Mouse (Mus musculus) c-Kit-positive CD71-positive TER-119-positive erythroid progenitor cells, embryonic 14.5 days (primary cell): ENCODE results near the gene Hoxa11.

Experiments
- DNase-seq: peaks from one replicate; pipeline ENCODE4 v3.0.0-alpha.2; 2013; ENCODE audit warnings: low spot score

Hoxa11 gene

DNA sequence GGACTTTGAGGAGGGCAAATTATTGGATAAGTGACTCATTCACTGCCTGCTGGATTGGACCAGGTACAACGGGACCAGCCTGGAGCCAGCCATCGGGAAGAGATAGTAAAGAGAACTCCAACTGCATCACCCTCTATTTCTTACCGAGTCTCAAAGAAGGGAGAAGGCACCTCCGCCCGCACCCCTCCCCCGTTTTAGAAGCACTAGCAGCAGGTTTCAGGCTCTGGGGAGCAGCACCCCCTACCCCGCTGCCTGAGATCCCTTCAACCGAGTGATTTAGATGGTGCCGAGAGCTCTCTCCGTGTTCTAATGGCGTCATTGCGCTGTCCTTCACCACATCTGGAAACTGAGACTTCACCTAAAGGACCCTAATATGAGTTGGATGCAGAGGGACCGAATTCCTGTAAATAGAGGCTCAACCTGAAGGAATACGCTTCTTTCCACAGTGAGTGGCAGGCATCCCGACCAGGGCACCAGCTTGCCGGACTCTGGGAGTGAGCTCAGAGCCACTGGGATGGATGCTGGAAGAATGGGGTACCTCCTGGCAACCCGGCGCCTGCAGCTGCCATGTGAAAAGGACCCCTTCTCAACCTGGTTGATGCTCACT lies 19.8 kb upstream of the Hoxa11 start:
- no peak for DNase-seq

DNA sequence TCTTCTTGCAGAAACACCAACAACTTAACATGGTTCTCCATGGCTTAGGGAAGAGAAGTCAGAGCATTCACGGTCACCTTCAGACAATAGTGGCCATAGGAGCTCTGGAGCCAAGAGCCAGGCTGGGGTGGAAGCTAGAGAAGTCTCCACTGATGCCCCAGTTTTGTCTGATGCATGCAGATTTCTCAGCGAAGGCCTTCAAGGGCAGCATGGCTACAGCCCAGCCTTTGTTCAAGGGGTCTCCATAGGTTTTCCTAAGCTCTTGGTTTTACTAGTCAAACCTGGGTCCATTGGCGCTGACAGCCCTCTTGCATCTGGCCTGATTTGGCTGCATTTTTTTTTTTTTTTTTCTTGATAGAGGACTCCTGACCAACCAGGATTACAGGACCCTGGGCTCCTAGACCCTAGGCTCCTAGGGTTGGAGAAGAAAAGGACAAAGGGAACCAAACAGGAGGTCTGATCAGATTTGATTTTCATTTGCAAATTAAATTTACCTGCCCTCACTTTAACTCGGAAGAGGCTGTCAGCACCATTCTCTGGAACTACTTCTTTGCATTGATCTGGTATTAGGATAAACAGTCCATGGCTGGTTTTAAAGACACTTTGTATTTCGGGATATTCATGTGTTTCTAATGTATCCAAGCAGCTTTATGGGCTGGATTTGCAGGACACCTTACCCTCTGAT lies 18.6 kb upstream of the Hoxa11 start:
- DNase-seq, result no peak

DNA sequence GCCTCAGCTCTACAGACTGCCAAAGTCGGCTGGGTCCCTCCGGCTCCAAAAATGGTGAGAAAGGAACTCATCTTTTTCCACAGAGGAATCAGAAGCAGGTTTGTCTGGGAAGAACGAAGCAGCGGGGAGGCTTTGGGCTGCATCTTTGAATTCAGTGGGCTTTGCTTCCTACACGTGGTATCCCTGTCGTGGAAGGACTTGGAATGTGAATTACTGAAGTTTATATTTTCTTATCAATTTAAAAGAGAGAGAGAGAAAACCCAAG lies 17.6 kb upstream of the Hoxa11 start:
- no peak for DNase-seq

GRCm38 (mm10) chr6:52262463-52263320 lies 17.1 kb upstream of the Hoxa11 start:
- DNase-seq, result no peak

- no peak for DNase-seq
Observed at GRCm38 (mm10) chr6:52261751-52262462, 16.3 kb upstream of the Hoxa11 start.

DNA sequence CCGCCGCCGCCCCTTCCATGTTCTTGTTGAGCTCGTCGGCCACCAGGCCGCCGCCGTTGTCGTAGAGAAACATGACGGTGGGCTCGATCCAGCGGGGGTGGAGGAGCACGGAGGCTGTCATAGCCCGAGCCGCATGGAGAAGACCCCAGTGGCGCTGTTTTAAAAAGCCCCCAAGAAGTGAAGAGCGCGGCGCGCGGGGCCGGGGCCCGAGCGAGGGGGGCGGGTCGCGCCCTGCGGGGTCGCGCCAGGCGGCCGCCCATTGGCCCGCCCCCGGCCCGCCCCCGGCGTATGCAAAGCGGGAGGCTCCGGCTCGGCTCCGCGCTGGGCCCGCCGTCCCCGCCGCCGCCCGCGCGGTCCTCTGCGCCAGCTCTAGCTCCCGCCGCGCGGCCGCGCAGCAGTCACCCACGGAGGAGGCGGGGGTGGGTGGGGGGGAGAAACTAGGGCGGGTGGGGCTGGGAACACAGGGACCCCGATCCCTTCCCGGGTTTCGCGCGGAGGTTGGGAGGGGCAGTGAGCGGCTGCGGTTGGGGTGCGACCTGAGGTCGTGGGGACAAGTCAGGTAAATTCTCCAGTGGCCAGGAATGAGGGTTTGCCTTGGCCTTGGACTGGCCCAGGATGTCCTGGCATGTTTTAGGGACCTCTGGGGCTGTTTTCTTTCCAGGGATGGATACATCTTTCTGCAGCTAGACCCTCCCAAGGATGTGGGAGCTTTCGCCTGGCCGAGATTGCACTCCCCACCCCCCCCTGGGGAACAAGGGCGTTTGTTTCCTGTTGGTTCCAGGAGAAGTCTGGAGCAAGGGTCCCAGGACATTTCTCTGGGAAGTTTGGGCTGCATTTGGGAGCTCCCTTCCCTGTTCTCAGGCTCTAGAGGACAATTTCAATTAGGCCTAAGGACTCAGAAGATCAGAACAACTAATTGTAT lies 15.3 kb upstream of the Hoxa11 start, which contains the start of gene Hoxa13:
Gene Hoxa13, minus strand, starts transcription at position 227 of the 922 bp plus-strand sequence.
- no peak for DNase-seq

- DNase-seq, result no peak
Observed at GRCm38 (mm10) chr6:52259811-52260261, 14.2 kb upstream of the Hoxa11 start.

DNA sequence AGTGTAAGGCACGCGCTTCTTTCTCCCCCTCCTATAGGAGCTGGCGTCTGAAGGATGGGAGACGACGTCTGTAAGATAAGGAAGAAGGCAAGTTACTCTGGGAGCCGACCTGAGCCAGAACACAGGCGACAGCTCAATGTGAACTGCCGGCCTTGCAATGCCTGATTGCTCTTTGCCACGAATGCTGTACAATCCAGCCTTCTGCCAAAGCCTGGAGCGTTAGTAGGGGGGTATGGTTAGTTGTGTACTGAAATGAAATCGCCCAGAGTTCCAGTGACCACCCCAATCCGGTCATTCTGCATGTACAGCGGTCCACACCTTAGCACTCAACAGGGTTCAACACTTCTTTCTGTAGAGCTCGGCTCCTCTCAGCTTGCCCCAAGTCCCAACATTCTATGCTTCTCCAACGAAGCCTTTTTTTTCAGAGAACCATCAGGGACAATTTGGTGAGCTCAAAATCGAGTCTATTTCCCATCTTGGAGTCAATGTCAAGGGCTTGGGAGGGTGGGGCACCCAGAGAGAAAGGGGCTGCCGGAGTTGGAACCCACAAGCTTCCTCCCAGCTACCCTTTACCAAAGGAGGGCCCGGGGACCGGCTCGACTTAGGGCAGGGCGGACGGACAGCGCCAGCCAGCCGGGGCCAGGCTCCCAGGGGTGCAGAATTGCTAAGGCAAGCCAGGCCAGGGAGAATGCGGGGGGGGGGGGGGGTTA lies 13.6 kb upstream of the Hoxa11 start:
- DNase-seq, result no peak

- peak; percentile 38 for DNase-seq
Observed at GRCm38 (mm10) chr6:52256956-52257355, 11.3 kb upstream of the Hoxa11 start.

DNA sequence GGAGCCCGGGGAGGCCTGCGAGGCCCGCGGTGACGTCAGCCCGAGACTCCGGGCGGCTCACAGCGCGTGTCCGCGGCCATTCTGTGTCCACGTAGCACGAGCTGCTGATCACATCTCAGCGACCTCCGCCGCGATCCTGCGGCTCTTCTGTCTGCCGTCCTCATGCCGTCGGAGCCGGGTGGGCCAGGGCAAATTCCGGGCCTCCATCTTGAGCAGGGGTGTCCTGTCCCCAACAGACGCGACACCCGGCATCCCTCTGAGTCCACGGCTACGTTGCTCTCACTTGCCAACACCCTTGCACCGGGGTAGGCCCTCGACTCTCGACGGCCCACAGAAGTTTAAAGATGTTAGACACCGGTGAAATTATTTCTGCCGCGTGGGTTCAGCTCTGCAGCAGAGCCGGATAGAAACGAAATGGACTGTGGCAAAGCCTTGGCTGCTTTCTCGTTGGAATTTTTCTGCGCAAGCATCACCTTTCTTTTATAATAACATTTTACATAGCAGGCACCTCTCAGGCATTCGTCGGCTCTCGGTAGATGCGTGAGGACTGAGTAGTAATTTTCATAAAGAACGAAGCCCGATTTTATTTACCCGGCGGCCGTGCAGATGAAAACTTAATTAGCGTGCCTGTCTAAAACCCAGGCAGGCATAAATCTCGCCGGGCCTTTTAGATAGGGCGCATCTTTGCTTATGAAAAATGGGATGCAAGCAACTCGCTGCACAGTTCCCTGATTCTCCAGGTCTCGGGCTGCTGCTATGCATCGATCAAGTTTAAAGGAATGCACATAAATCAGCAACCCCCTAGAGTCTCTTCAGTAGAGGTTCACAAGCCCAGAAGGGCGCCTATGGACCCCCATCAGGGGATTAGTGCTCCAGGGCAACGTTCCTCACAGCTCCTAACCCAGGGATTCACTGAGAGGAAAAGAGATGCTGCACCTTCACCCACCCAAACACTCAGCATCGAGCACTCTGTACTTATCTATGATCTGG lies 8.2 kb upstream of the Hoxa11 start:
- DNase-seq, result no peak

GRCm38 (mm10) chr6:52252775-52253376 lies 7.3 kb upstream of the Hoxa11 start:
- DNase-seq, result no peak

DNA sequence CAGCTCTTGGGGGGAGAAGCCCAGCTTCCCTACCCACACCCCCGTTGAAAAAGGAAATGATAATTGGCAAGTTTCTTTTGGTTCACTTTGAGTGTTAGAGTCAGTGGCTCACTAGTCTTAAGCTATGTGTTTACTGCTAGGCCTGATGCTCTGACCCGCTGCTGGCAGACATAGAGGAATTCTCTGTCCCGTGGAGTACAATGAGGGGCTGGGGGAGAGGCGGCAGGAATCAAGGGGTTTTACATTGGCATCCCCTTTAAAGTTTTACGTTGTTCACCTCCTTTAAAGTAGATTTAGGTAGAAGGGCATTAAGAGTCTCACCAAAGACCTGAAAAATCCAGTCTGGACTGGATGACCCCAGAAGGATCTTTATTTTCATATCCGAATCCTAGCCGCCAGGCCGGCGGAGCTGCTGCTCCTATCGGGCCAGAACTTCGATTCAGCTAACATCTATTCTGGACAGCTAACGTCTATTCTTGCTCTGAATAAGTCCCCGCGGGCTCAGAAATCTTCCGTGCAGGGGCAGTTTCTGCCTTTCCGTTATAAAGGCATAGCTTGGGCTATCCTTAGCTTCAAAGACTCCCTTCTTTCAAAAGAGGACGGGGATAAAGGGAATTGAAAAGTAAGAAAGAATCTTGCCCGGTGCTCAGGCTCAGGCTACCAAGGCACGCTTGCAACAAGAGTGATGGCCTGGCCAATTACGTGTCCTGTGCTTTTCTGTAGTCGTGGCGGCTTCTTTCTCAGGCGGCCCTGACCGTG lies 6.6 kb upstream of the Hoxa11 start:
- no peak for DNase-seq

DNA sequence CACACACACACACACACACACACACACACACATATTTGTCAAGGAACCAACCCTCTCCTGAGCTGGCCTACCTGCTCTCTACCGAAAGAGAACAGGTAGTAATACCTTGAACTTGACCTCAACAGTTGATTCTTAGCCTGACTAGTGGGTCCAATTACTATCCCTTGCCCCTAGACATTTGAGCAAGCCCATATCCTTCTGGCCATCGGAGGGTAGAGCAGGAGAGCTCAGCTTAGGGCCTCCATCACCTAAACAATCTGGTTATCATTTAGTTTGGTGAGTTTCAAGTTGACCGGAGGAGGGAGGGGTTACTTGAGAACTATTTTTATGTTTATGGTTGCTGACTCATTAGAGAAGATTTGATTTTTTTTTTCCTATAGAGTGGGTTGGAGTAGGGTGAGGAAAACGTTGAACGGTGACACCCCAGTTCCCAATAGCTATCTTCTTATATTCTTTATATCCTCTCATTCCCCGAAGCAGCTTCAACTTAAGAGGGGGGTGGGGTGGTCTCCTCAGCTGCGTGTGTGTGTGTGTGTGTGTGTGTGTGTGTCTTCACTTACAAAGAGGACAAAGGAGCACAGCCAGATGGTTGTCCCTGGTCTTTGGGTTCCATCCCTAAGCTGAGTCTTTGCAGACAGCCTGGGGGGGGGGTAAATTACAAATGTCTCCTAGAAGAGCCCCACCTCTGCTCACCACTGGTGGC lies 5.7 kb upstream of the Hoxa11 start:
- no peak for DNase-seq

DNA sequence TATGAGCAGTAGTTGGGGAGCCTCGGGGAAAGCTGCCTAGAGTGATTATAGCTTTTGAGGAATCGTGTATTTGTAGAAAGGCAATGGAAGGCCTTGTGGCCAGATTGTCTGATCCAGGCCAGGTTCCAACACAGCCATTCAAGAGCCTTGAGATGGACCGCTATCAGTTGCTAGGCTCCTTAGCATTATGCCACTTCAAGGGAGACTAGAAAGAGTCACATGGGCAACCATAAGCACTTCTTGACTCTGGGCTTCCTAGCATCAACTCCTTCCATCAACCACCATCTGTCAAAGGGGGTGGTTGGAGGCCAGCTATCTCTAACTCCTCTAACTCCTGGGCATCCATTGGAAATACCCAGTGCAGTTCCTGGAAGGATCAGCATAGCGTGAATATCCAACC lies 4.2 kb upstream of the Hoxa11 start:
- DNase-seq, result no peak

GRCm38 (mm10) chr6:52249415-52249738 lies 3.8 kb upstream of the Hoxa11 start:
- no peak for DNase-seq

- no peak for DNase-seq
Observed at GRCm38 (mm10) chr6:52248638-52249414, 3.2 kb upstream of the Hoxa11 start.
